Mouse (Mus musculus) liver (tissue): ENCODE data around the gene Gzmm.

ENCODE experiments used
- DNase-seq: peaks from one replicate; pipeline ENCODE4 v3.0.0-alpha.2; 2020; ENCODE audit warnings: mixed read lengths

The Gzmm gene

GRCm38 (mm10) chr10:79688720-79689119, at the start of gene Gzmm:
Gzmm (plus strand) TSS chr10:79689020.
- no peak for DNase-seq

- no peak for DNase-seq
These were observed 43.1 kb upstream of the Gzmm start, which contains the start of gene Odf3l2 for GRCm38 (mm10) chr10:79645711-79646110. Odf3l2 (minus strand) TSS chr10:79645738.

GRCm38 (mm10) chr10:79649070-79649751, 39.6 kb upstream of the Gzmm start:
- DNase-seq, result peak; percentile 71

- no peak for DNase-seq
These were observed 36.0 kb upstream of the Gzmm start for GRCm38 (mm10) chr10:79652789-79653188.

GRCm38 (mm10) chr10:79654946-79655395, 33.8 kb upstream of the Gzmm start:
- DNase-seq, result no peak

GRCm38 (mm10) chr10:79658829-79659228, 30.0 kb upstream of the Gzmm start:
- peak; percentile 49 for DNase-seq

GRCm38 (mm10) chr10:79660298-79660697, 28.5 kb upstream of the Gzmm start:
- DNase-seq, result no peak

- DNase-seq, result no peak
These were observed 27.0 kb upstream of the Gzmm start for GRCm38 (mm10) chr10:79661861-79662260.

GRCm38 (mm10) chr10:79664131-79664665, 24.6 kb upstream of the Gzmm start, which contains the start of gene Madcam1:
Madcam1 (plus strand) TSS chr10:79664559.
- DNase-seq, result peak; percentile 80

- no peak for DNase-seq
These were observed 23.8 kb upstream of the Gzmm start for GRCm38 (mm10) chr10:79665051-79665450.

- DNase-seq, result no peak
These were observed 22.3 kb upstream of the Gzmm start for GRCm38 (mm10) chr10:79666493-79666892.

- no peak for DNase-seq
These were observed 20.7 kb upstream of the Gzmm start for GRCm38 (mm10) chr10:79668076-79668475.

GRCm38 (mm10) chr10:79668771-79669575, 19.8 kb upstream of the Gzmm start, which contains the start of gene Tpgs1:
Tpgs1 (plus strand) TSS chr10:79669369.
- DNase-seq, result peak; percentile 85

- DNase-seq, result peak; percentile 77
These were observed 19.2 kb upstream of the Gzmm start for GRCm38 (mm10) chr10:79669576-79670057.

GRCm38 (mm10) chr10:79670071-79670888, 18.5 kb upstream of the Gzmm start:
- no peak for DNase-seq

GRCm38 (mm10) chr10:79671396-79672087, 17.3 kb upstream of the Gzmm start:
- no peak for DNase-seq

- DNase-seq, result no peak
These were observed 16.7 kb upstream of the Gzmm start for GRCm38 (mm10) chr10:79672088-79672455.

GRCm38 (mm10) chr10:79673054-79673453, 15.8 kb upstream of the Gzmm start:
- DNase-seq, result no peak

- DNase-seq, result no peak
These were observed 13.3 kb upstream of the Gzmm start for GRCm38 (mm10) chr10:79675346-79676035.

- DNase-seq, result no peak
These were observed 8.0 kb upstream of the Gzmm start for GRCm38 (mm10) chr10:79680606-79681495.
